Mouse (Mus musculus) lung, embryonic 14.5 days (tissue): ENCODE results near the gene Rilpl1. TPM values are rescaled to one million over a fixed set of nuclear protein-coding genes. Genes with fewer than 3 reads are reported as not detected.
"Not testable (repeated sequence)": the region's sequence is repeated elsewhere in the genome, so short reads cannot be mapped to it uniquely, and the experiment has no call there.

Experiments
- ATAC-seq: fragments of 200-750 bp; cut with Nextera tagmentation; 2 replicates; pipeline ENCODE4 v1.8.0; 2017; ENCODE audit warnings: mild to moderate bottlenecking, moderate TSS enrichment, moderate library complexity; ENCODE audit not compliant: insufficient read depth
- DNase-seq: peaks from one replicate; pipeline ENCODE4 v3.0.0-alpha.2; 2015
- H3K27ac ChIP-seq: fragments of 300-500 bp; sonication (generic); 2 replicates; pipeline ENCODE4 v1.5.1; 2014; ENCODE audit warnings: low read depth, mild to moderate bottlenecking, moderate library complexity
- H3K27me3 ChIP-seq: fragments of 300-500 bp; sonication (generic); 2 replicates; pipeline ENCODE4 v1.6.1; 2014; ENCODE audit warnings: low read length, control low read depth; ENCODE audit not compliant: insufficient read depth
- H3K36me3 ChIP-seq: fragments of 300-500 bp; sonication (generic); 2 replicates; pipeline ENCODE4 v1.6.1; 2014; ENCODE audit warnings: control low read depth; ENCODE audit not compliant: insufficient read depth
- H3K4me1 ChIP-seq: fragments of 300-500 bp; sonication (generic); 2 replicates; pipeline ENCODE4 v1.6.1; 2014; ENCODE audit warnings: antibody characterized with exemption, control low read depth; ENCODE audit not compliant: insufficient read depth
- H3K4me2 ChIP-seq: fragments of 300-500 bp; sonication (generic); 2 replicates; pipeline ENCODE4 v1.6.1; 2014; ENCODE audit warnings: mild to moderate bottlenecking
- H3K4me3 ChIP-seq: fragments of 300-500 bp; sonication (generic); 2 replicates; pipeline ENCODE4 v1.5.1; 2014; ENCODE audit warnings: low read depth, low read length
- H3K9ac ChIP-seq: fragments of 300-500 bp; sonication (generic); 2 replicates; pipeline ENCODE4 v1.6.1; 2014
- H3K9me3 ChIP-seq: fragments of 300-500 bp; sonication (generic); 2 replicates; pipeline ENCODE4 v1.6.1; 2016; ENCODE audit warnings: low read depth, low read length, control low read depth
- CTCF ChIP-seq: IDR thresholded peaks from 2 replicates; pipeline ENCODE4 v1.5.1; 2016; ENCODE audit warnings: antibody characterized with exemption, low read depth
- WGBS: fragments of 180-500 bp; shearing (Covaris S2); extraction: QIAGEN DNeasy Blood & Tissue Kit; methylation state at CpG from one replicate; pipeline ENCODE4 v1.1.7; 2014; 5-methylcytosine and 5-hydroxymethylcytosine counted together
- polyA plus RNA-seq: library from polyadenylated mRNA; unstranded; fragments of >200 nt; fragmentation: Nextera tagmentation; extraction: Ambion mirVana; gene quantifications from 2 replicates; pipeline ENCODE4 v1.2.1, GENCODE M21; 2014

Rilpl1 gene
- polyA plus RNA-seq, 1 experiment from 2014 or later = 21.1 TPM

DNA sequence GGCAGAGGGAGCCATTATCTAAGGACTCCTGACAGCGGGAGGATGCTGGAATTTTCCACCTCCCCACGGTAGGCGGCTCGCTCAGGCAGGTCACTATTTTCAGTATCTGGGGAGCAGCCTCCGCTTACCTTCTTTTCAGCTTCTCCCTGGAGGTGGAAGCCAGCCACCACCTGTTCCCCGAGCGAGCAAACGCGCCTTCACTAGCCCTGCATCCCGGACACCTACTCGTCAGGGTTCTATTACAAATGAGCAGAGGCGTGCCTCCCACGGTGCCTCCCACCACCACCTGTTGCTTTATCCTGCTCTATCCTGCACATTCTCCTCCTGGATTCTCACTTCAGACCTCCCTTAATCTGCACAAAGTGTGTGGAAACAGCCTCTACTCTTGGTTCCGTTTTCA, 27.4 kb downstream of the Rilpl1 start:
- ATAC-seq = no peak
- peaks cover 54% of the 10 kb centered on the region for H3K36me3 ChIP-seq
- 58% methylated on average over 14 of the region's 14 CpGs for WGBS

GRCm38 (mm10) chr5:124501541-124501940, 29.6 kb downstream of the Rilpl1 start:
- Histone ChIP-seq H3K9me3 (no peaks in the 10 kb centered on the region), H3K9ac (no peak overlapping the region), H3K4me3 (no peak overlapping the region), H3K4me2 (no peak overlapping the region), H3K27me3 (no peaks in the 10 kb centered on the region), H3K27ac (no peak overlapping the region), H3K4me1 (no peaks in the 10 kb centered on the region), H3K36me3 (peaks cover 56% of the 10 kb centered on the region)
- no peak for ATAC-seq
- 85% methylated on average over 10 of the region's 10 CpGs for WGBS
- TF ChIP-seq CTCF = no peak
- no peak for DNase-seq

More for the DNA sequence above, 27.4 kb downstream of the Rilpl1 start:
- Histone ChIP-seq H3K4me2 (no peak overlapping the region), H3K27ac (no peak overlapping the region), H3K9ac (no peak overlapping the region), H3K9me3 (no peaks in the 10 kb centered on the region), H3K4me1 (no peaks in the 10 kb centered on the region), H3K27me3 (no peaks in the 10 kb centered on the region), H3K4me3 (no peak overlapping the region)
- DNase-seq = no peak
- no peak for TF ChIP-seq CTCF

GRCm38 (mm10) chr5:124500573-124500972, 30.6 kb downstream of the Rilpl1 start:
- H3K4me2 ChIP-seq = no peak overlapping the region
- H3K4me1 ChIP-seq = no peaks in the 10 kb centered on the region
- no peak overlapping the region for H3K9ac ChIP-seq
- TF ChIP-seq CTCF = no peak
- no peak for DNase-seq
- WGBS = 94% methylated on average over 3 of the region's 3 CpGs
- no peak overlapping the region for H3K4me3 ChIP-seq
- no peak for ATAC-seq
- no peak overlapping the region for H3K27ac ChIP-seq
- no peaks in the 10 kb centered on the region for H3K9me3 ChIP-seq
- H3K36me3 ChIP-seq = peaks cover 61% of the 10 kb centered on the region
- H3K27me3 ChIP-seq = no peaks in the 10 kb centered on the region

DNA sequence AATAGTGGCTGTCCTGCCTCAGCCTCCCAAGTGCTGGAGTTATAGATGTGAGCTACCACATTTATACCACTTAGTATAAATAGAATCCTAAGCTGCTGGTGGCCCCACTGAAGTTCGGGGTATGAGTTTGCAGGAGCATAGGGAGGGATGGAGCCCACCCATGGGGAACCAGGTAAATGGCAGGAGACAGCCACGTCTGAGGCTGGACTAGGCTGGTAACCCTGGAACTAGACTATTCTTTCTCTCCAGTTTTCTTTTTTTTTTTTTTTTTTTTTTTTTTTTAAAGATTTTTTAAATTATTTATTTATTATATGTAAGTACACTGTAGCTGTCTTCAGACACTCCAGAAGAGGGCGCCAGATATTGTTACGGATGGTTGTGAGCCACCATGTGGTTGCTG, 31.2 kb downstream of the Rilpl1 start:
- not testable (repeated sequence) for H3K4me1 ChIP-seq, H3K27me3 ChIP-seq, ATAC-seq, H3K9ac ChIP-seq, H3K4me2 ChIP-seq, H3K27ac ChIP-seq, H3K4me3 ChIP-seq, H3K9me3 ChIP-seq, DNase-seq
- WGBS = 90% methylated on average over 2 of the region's 4 CpGs
- peaks cover 61% of the 10 kb centered on the region for H3K36me3 ChIP-seq

- no peak overlapping the region; the same call in 1 of the 2 replicates for H3K27ac ChIP-seq
- H3K4me2 ChIP-seq = no peak overlapping the region
- H3K27me3 ChIP-seq = no peaks in the 10 kb centered on the region
- H3K4me1 ChIP-seq = no peaks in the 10 kb centered on the region
- H3K36me3 ChIP-seq = peaks cover 63% of the 10 kb centered on the region
- H3K9ac ChIP-seq = no peak overlapping the region
- 49% methylated on average over 5 of the region's 5 CpGs for WGBS
- H3K9me3 ChIP-seq = no peaks in the 10 kb centered on the region
- TF ChIP-seq CTCF = no peak
- DNase-seq (no peak), ATAC-seq (no peak)
- H3K4me3 ChIP-seq = no peak overlapping the region
Observed at GRCm38 (mm10) chr5:124499001-124499400, 32.2 kb downstream of the Rilpl1 start.

- H3K27ac ChIP-seq = peak overlapping the region; percentile 45; the same call in 1 of the 2 replicates
- H3K9me3 ChIP-seq = no peaks in the 10 kb centered on the region
- H3K36me3 ChIP-seq = peaks cover 63% of the 10 kb centered on the region
- TF ChIP-seq CTCF = no peak
- peak; percentile 56 for DNase-seq
- no peak overlapping the region for H3K4me3 ChIP-seq
- no peak overlapping the region for H3K4me2 ChIP-seq
- H3K4me1 ChIP-seq = no peaks in the 10 kb centered on the region
- no peak overlapping the region for H3K9ac ChIP-seq
- ATAC-seq = no peak
- no peaks in the 10 kb centered on the region for H3K27me3 ChIP-seq
- WGBS = 67% methylated on average over 9 of the region's 9 CpGs
Observed at GRCm38 (mm10) chr5:124498221-124498876, 32.8 kb downstream of the Rilpl1 start.

DNA sequence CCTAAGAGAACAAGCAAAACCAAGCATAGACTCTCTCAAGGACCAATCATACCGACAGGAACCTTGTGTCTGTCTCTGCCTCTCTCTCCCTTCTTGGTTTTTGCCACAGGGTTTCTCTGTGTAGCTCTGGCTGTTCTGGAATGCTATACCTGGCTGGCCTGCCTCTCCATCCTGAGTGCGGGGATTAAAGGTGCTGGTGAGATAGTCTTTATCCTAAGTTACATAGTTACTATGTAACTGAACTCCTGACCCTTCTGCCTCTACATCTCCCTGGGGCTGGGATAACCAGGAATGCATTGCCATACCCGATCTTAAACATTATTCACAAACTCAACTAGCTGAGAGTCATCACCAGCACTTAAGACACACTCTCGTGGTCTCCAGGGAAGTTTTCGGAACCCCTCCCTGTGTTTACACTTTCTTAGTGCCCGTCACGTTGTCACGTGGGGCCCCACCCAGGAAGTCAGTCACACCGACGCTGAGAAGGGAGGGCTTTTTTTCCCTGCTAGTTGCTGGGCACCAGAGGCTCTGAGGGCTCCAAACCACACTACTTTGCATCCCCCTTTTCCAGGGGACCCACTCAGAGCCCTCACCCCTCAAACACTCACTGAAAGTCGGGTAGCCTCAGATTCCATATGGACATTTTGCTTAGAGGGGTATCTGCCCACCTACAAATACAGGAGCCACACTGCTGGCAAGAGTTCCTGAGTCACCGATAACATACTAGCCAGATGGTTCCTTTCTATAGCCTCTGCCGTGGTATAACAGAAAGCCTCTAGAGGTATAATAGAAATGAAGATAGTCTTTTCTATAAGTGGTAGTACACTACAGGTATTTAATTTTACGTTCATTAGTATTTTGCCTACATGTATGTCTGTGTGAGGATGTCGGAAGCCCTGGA, 34.3 kb downstream of the Rilpl1 start:
- no peaks in the 10 kb centered on the region for H3K4me1 ChIP-seq
- no peak overlapping the region for H3K9ac ChIP-seq
- no peak overlapping the region; the same call in 1 of the 2 replicates for H3K4me2 ChIP-seq
- H3K36me3 ChIP-seq = peaks cover 64% of the 10 kb centered on the region
- no peak for TF ChIP-seq CTCF
- no peak overlapping the region for H3K4me3 ChIP-seq
- no peaks in the 10 kb centered on the region for H3K27me3 ChIP-seq
- no peaks in the 10 kb centered on the region for H3K9me3 ChIP-seq
- DNase-seq (no peak), ATAC-seq (no peak; the same call in 1 of the 2 replicates)
- WGBS = 40% methylated on average over 15 of the region's 15 CpGs
- no peak overlapping the region for H3K27ac ChIP-seq
